Mouse (Mus musculus) layer of hippocampus, postnatal 14 days (tissue): ENCODE measurements at regions not wholly inside any gene's neighbourhood (a gene's known extent, or its start where the extent isn't known, plus 50 kb on each side); places are given as distances from the start of the nearest gene placed in this dataset.
"Not testable (repeated sequence)": the region's sequence is repeated elsewhere in the genome, so short reads cannot be mapped to it uniquely, and the experiment has no call there.

ENCODE experiments used
- DNase-seq, 2 experiments: peaks; one replicate each; pipeline ENCODE4 v3.0.0; 2021 to 2022; ENCODE audit warnings: low spot score in 2 of 2, mixed read lengths in 1 of 2

DNA sequence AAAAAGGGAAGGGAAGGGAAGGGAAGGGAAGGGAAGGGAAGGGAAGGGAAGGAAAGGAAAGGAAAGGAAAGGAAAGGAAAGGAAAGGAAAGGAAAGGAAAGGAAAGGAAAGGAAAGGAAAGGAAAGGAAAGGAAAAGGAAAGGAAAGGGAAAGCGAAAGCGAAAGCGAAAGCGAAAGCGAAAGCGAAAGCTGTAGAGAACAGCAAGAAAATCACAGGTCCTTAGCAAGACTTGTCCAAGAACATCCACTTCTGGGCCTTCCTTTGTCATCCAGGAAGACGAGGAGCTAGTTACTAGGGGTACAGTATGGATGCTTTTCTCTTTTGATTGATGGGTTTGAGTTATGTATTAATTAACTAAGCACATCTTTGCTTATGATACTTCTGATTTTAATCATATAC, 494.3 kb upstream of the Smim15 start:
- not testable (repeated sequence) for DNase-seq

DNA sequence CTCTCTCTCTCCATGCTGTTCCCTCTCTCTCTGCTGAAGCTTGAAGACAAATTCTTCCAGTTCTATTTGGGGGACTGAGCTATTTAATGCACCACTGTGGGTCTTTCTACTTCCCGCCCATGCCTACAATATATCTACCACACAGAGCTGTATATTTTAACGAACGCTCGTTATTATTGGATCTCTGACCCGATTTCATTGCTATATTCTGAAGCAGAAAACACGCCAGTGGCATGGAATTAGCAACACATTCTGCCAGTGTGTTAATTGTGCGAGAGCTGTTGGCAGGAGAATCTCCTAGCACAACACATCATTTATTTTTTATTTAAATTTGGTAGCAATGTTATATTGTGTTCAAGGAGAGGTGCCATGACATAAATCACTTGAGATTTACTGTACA, 497.2 kb upstream of the Smim15 start:
- DNase-seq = peak in 1 of 2 experiments; percentile 61

DNA sequence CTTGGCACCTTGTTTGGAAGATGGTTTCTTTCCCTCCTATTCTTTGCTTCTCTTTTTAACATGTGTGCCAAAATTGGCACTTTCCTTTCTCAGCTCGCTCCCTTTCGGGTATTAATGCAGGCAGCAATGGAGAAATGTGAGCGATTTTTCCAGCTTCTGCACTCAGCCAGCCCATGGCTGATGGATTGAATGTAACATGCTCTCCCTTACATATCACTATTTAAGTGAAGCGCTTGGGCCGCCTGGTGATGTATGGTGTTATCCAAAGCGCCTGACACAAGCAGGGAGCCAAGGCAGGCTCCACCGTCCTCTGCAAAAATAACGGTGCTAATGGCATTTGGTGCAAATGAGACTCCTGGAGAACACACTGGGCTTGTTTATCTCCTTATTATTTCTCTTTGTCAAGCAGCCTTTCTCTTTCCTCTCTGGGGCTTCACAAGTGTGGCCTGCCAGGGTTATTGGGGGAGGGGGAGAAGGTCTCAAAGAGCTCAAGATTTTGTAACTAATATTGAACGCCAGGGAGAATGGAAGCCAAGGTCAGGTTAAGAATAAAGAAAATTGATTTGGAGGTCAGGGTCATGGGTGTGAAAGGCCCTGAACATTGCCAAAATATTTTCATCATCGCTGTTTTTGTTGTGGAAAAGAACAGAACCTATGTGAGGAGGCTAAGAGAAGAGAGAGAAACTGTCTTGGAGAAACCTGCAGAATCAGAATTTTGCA, 497.9 kb upstream of the Smim15 start:
- DNase-seq = no peak

DNA sequence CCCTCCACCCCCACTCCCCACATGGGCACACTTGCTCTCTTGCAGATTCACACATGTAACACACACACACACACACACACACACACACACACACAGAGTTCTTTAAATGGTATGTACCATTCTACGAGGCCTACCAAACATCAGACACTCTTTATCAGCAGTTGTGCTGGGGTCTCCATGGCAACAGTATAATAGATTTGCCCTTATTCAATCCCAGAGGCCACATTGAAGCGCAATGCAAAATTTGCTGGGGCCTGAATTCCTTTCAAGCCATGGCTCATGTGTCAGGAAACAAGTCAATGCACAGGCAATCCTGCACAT, 502.7 kb upstream of the Smim15 start:
- DNase-seq = peak in 1 of 2 experiments; percentile 21

DNA sequence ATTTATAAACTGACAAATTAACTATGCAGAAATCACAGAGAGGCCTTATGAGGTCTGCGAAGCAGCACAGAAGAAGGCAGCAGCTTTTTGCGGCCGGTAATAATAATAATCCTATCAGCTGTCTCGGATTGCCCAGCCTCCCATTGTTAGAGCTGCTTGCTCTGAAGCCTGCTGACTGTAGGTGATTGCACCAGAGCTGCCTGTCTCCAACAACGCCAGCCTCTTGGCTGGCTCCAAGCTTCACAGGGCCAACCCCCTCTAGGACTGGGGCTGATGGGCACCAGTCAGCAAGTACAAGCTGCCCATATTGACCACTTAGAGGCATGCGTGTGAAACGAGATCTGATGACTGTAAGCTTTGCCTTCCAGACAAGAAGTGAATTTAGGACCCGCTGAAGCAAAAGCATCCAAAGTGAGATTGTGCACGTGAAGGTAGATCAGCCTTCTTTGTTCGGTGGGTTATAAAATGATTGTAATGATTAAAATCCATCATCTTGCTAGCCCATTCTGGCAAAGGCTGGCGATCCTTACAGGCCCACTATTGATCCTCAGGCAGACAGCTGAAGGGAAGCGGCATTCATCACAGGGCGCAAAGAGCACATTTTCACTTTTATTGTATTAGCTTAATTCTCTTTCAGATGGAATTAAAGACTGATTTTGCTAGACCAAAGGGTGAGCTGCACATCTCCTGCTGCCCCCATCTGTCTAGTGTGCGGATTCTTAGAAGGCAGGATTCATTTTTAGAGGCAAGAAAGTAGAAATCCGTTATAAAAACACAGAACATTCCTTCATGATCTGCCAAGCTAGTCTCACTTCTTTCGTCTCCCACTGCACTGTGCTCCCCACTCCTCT, 503.2 kb upstream of the Smim15 start:
- DNase-seq = peak; percentile 38 to 41

DNA sequence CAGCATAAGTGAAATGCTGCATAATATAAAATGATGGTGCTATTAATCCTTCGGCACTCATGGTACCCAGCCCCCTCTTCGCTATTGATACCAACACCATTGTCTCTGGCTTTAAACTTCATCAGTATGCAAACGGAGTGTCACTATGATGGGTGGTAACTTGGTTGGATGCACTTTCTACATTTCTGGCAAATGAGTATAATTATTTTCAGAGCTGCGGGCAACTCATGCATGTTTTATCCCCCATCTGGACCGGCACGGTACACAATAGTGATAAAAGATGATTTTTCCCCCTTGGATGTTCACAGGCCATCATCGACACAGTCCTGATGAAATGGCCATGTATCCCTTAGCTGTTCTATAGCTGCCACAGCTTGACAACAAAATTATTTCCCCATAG, 503.9 kb upstream of the Smim15 start:
- DNase-seq = peak in 1 of 2 experiments; percentile 28

DNA sequence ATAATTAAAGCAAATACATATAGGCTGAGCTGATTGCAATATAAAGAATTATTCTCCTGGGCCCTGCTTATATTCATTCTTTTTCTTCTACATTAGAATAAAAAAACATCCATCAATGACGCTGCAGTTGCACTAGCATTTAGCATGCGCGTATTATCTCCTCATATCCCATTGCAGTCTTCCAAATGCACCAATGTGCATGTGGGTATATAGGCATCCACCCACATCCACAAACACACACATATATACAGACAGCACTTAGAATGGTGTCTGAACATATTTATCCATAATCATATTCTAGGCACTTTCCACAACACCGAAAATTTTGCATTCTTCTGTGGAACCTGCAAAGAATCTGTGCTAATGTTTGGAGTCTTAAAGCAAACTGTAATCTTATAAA, 504.4 kb upstream of the Smim15 start:
- DNase-seq = no peak

DNA sequence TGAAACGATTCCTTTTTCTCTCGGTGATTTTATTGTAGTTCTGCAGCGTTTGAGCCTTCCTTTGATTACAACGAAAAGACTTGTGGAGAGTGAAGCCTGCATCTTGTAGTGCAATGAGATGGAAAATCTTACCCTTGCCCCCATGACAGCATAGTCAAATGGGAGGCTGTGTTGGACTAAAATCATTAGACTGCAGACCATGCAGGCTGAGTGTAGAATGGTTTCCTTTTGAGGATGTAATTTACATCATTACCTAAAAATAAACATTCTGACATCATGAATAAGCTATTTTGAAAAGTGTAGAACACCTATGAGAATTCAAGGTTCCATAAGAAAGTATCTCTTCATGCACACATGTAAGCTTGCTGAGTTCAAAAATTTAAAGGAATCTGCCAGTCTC, 504.9 kb upstream of the Smim15 start:
- DNase-seq = no peak

DNA sequence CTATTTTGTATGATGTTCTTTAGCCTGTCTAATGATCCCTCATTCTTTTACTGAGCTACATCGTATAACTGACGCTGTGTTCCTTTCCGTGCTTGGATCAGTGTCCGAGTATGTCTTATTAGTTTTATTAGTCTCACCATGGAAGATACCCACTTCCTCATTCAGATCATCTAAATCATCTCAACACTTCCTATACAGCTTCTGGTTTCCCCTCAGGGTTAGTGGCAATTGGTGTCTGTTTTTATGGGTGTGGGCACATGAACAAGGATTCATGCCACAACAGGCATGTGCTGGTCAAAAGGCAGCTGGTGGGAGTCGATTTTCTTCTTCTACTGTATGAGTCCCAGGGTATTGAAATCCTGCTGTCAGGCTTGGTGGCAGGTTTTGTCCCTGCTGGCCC, 509.0 kb upstream of the Smim15 start:
- DNase-seq = no peak

DNA sequence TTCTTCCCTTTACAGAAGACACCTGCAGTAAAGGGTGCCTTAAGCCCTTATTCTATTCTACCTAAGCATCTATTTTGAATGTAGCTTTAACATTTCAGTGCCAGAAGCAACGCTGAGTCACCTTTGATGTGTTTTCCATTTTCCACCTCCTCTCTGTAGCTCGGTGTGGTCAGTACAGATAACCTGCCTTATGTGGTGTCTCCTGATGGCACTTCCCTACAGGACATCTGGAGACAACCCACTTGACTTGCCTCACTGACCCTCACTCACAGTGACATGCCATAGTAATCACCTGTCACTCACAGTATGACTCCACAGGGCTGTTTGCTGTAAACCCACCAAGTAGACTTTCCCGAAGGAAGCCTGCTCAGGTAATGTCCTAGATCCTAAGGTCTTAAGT, 510.9 kb upstream of the Smim15 start:
- DNase-seq = no peak

DNA sequence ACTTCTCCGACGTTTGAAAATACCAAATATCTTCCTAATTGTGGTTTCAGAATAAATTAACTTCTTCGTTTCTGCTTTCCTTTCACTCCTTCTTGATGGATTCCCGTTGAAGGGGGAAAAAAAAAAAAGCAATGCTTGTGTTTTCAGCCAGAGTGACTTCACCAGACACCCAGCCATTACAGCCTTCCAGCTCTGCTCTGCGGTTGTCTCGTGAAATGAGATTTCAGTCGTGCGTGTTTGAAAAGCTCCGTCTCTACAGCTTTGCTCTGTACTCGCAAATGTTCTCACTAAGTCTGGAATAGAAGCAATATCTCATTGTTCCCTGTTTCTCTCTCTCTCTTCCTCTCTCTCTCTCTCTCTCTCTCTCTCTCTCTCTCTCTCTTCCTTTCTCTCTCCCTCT, 509.6 kb upstream of the Kif2a start:
- no peak for DNase-seq

DNA sequence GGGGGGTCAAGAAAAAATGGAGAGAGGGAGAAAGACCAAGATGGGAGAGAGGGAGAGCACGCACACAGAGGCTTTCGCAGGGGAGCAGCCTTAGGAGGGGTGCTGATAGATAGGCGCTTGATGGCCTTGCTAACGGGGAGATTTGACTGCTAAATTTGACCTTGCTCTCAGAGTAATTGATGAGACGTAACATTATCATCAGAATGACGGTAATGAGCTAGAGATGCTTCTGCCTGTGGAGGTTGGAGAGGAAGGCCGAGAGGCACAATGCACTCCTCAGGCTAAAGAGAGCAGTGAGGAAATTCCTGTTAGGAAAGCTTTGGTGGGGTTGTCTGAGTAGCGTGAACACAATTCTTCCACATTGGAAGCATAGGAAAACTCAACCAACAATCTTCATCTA, 509.1 kb upstream of the Kif2a start:
- DNase-seq = no peak

DNA sequence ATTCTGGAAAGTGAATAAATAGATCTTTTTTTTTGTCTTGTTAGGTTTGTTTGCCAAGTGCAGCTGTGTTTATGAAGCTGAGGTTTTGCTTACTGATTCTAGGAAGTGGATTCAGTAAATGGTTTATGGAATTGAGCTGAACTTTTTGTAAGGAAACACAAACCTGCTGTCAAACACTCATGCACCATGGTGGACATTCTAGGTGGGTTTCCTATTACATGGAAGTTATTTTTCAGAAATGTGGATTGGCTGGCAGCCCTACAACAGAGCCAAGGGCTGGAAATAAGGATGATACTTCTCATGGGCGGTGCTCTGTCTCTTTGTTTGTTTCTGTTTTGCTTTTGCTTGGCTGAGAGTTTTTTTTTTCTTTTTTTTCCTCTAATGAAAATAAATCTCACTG, 508.5 kb upstream of the Kif2a start:
- DNase-seq = no peak

DNA sequence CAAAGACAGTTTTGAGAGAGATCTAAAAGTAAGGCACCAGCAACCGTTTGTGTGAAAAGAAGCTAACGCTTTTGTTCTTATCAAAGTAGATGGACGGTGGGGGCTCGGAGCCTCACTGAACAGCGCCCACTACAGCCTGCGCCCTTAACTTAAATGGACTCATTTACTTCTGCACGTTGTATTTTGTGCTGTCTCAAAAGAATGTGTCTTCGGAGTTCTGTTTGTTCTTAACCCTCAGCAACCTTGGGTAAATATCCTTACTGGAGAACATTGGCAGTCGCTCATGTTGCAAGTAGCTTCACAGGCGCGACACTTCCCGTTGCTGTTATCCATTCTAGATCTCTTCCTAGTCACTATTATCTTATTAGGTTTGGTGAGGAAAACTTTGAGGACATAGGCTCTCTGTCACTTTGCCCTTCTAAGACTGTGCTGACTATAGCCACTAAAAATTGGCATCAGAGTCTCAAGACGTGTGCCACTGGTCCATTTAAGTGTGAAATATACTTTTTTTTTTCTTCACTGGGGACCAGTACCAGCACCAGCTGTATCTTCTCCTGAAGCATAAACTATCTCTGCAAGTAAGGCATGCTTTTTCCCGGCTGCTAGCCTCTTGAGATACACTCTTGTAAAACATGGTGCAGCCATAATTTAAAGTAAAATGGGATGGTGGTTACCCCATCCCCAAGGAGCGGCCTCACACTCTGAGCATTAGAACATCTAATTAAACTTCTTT, 507.0 kb upstream of the Kif2a start:
- DNase-seq = no peak

DNA sequence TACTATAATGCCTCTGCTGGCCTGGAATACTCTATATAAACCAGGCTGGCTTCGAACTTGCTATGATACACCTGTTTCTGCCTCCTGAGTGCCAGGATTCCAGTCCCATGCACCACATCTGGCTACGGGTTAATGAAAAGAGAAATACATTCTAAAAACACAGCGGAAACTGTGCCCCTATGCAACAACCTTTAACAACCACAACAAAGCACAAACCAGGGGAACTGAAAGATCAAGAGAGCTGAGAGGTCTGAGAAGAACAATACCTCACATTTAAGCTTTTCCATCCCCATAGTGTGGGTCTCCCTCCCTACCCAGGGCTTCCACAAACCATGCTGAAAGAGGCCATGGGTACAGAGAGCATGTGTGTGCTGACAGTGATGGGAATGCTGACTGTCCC, 501.0 kb upstream of the Kif2a start:
- no peak for DNase-seq

DNA sequence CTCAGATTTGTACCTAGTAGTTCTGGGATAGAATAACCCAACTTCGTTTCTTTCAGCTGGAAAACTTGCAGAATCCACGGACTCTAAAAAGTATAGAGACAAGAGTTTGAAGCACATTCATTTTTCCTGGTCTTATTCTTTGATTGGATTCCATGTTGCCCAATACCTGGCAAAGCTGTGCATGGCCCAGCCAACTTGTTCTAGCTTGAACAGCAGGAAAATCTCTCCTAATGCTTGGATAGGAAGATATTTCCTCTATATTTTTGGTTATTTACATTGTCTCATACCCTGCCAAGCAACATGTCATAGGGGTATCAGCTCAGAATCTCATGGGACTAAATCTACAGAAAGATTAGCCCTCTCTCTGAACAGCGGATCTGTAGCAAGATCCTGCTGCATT, 492.3 kb upstream of the Kif2a start:
- no peak for DNase-seq

DNA sequence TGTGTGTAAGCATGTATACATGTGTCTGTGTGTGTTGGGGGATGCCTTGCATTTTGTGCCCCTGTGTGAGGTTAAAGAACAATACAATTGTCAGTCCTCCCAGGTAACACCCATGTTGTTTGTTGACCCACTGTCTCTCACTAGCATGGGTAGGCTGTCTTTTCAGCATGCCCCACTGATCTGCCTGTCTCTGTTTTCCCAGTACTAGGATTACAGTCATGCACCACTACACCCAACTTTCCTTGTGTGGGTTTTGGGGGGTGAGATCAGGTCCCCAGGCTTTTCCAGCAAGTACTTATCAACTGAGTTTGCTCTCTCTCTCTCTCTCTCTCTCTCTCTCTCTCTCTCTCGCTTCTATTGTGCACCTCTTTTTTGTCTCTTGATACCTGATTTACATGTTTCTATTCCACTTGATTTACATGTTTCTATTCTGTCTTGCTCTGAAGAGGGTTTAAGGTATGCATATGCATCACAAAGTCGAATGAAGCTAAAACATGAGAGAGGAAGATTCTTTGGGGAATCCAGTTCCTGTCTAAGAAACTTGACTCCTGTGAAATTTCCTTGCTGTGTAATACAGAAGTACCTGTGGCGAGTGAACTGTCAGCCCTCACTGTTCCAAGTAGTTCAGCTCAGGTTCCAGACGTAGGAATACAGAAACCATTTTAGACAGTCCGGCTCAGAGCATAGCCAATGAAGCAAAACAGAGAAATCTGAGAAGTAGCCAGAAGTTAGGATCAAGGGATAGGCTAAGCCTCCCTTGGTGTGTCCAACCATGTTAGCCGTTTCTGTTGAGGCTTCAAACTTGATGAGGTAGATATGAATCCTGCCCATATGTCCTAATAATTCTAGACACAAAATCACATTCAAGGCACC, 491.6 kb upstream of the Kif2a start:
- DNase-seq = no peak

DNA sequence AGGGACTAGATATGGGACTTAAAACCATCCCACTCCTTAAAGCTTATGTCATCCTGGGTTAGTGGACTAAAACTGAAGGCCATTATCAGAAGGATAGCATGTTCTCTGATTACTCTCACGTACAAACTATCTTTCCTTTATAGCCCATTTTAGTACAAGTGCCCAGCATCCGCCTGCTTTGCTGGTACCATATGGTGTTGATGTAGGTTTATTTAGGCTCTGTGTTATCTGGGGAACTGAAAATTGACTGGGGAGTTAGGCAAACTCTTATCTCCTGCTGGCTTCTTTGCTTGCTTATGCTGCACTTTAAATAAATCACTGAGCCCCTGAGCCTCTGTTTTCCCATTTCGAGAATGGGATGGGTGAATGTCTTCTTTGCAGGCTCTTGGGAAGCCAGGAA, 485.4 kb upstream of the Kif2a start:
- no peak for DNase-seq

DNA sequence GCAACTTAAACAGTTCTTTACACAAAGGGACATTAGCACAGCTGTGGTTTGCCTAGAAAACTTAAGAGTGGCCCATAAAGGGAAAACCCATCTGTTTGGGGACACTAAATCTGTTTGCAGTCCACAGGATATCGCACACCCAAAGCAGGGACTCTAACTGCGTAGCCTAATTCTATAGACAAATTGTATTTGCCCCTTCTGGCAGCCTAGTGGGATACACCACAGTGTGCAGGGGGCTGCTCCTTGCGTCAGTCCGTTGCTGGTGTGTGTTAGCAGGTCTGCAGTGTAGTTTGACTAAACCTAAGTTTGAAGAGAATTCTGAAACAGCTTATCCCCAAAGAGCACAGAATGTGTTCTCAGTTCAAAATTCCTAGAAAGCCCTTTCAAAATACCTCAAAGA, 484.9 kb upstream of the Kif2a start:
- no peak for DNase-seq

DNA sequence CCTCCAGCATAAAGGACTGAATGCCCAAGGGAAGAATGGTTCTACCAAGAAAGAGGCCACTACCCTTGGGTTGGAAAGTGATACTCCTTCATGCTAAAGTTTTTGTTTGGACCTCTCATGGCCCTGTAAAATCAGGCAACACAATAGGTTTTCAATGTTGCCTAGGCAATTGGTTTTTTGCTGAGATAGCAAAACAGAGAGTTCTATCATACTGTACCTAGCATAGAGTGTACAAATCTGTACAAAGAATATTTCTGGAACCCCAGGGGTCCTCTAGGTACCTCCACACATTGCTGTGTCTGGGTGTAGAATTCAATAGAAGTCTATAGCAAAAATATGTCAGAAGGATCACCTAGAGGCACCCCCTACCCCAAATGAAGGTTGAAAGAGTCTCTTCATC, 483.4 kb upstream of the Kif2a start:
- no peak for DNase-seq

DNA sequence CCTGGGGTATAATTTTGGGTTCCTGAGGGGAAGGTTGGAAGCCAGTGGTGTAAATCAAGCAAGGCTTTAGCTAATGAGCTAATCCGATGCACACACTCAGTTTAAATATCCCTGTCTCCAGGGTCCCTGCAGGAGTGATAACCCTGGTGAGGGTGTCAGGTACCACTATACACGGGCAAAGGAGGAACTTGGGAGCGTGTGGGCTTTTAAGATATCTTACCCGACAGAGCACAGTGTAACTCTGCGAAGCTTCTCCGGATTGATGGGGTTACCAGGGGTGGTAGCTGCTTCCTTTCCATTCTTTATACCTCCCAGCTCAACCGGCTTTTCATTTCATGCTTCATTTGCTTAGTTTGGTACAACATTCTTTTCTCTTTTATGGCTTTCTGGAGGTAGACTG, 480.3 kb upstream of the Kif2a start:
- no peak for DNase-seq
